Mouse (Mus musculus) liver, embryonic 14.5 days (tissue): ENCODE data around the gene Robo4.

Source experiments
- CTCF ChIP-seq: IDR thresholded peaks from 2 replicates; pipeline ENCODE4 v1.5.1; 2016; ENCODE audit warnings: antibody characterized with exemption, low read depth, control low read depth
- EP300 ChIP-seq: IDR thresholded peaks from 2 replicates; pipeline ENCODE4 v1.6.1; 2016; ENCODE audit warnings: antibody characterized with exemption, low read depth

DNA sequence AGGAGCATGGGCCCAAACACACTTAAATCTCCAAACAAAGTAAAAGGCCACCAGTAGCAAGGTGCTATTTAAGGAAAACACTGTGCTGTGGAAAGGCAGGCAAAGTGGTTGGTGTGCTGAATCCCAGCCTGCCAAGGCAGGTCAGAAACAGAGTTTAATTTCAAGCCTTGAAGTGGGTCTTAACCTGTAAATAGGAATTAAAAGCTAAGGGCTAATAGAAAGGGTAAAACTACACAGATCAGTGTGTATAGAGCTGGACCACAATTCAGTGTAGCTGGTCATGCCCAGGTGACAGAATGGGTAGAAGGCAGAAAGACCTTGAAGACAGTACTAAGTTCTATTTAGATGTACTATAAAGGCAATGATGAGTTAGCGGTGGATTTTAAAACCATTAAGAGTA, 55.5 kb downstream of the Robo4 start:
- TF ChIP-seq CTCF, result no peak
- no peak for TF ChIP-seq EP300
